Comparison of ENCODE assay signal across 8 mouse cellular contexts in the genomic region with DNA sequence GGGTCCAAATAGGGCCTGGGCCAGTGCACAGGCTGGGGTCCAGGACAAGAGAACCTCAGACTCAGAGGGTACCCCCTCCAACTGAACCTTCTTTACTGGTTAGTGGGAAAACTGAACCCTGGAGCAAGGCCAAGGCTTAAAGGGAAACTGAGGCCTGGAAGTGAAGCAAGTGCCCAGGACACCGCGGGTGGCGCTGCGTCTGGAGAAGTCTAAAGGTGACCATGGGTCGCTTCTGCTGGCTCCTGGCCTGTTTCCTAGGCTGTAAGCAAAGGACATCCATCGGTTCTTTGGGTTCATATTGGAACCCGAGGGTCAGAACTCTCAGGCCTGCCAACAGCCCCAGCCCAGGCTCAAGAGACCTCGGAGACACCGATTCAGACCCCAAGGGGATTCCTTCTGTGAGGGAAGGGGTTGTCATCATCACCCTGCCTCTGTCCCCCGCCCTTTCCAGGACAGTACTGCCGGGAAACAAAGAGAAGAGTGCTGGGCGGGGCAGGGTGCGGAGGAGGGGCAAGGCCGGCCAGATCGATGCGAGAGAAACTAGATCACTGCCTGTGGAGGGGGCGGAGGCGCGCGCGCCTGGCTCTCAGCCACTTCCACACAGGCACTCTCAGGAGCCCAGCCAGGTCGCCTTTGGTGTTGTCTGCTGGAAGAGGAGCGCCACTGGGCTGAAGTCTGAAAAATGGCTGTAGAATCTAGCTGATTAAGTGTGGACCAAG. TPM values are rescaled to one million over a fixed set of nuclear protein-coding genes. Genes with fewer than 3 reads are reported as not detected.
A peak's percentile ranks its signal among the peaks of the same experiment; 100 is the strongest.
DNase-seq lines count a peak whose midpoint lies in the region; ATAC-seq lines count a peak whose summit lies in the region.
"Had no signal": no experiment of that assay in that cellular context is flagged by ENCODE, and none has a peak within 500 bp of the region (broad histone marks: within the 10 kb centered on the region; RNA-seq: fewer than 3 reads in every experiment).

No protein-coding gene starts in this region.

- H3K9ac ChIP-seq in heart, embryonic 12.5 days = no peak overlapping the region

- H3K4me3 ChIP-seq in embryonic facial prominence, embryonic 10.5 days = peak overlapping the region; percentile 91
- peak overlapping the region; percentile 71 for H3K4me3 ChIP-seq in heart, embryonic 12.5 days

- peak; percentile 8 for DNase-seq in urinary bladder, postnatal 25 days (ENCODE audit: low spot score)
- DNase-seq in urinary bladder, postnatal 10 days (ENCODE audit: low spot score) = no peak
- peak; percentile 78 for DNase-seq in embryonic facial prominence, embryonic 10.5 days (ENCODE audit: low spot score)
- DNase-seq in left cerebral cortex, postnatal 36 days (ENCODE audit: low spot score in 2 of 2) = peak; percentile 62 to 72
- DNase-seq in neural tube, embryonic 10.5 days (ENCODE audit: extremely low spot score, low spot score) = peak; percentile 70

- intact Hi-C loops in left cerebral cortex, postnatal 36 days (cut with DNase I) = no loop called here

- H3K4me1 ChIP-seq in embryonic facial prominence, embryonic 10.5 days = peaks cover 41% of the 10 kb centered on the region
- peaks cover 16% of the 10 kb centered on the region for H3K4me1 ChIP-seq in heart, embryonic 12.5 days (replicated peaks)

- H3K9me3 ChIP-seq in embryonic facial prominence, embryonic 10.5 days = no peaks in the 10 kb centered on the region
- no peaks in the 10 kb centered on the region for H3K9me3 ChIP-seq in heart, embryonic 12.5 days (replicated peaks)

- H3K4me2 ChIP-seq in heart, embryonic 12.5 days = peak overlapping the region; percentile 90

- WGBS in embryonic facial prominence, embryonic 10.5 days = 2% methylated on average over 23 of the region's 23 CpGs
- WGBS in heart, embryonic 12.5 days = 6% methylated on average over 23 of the region's 23 CpGs

- H3K36me3 ChIP-seq in embryonic facial prominence, embryonic 10.5 days (replicated peaks) = no peaks in the 10 kb centered on the region
- no peaks in the 10 kb centered on the region for H3K36me3 ChIP-seq in heart, embryonic 12.5 days

- peaks cover 35% of the 10 kb centered on the region for H3K27me3 ChIP-seq in embryonic facial prominence, embryonic 10.5 days (replicated peaks; ENCODE audit: low read depth, poor library complexity, severe bottlenecking)
- H3K27me3 ChIP-seq in heart, embryonic 12.5 days (replicated peaks) = peaks cover 61% of the 10 kb centered on the region

- ATAC-seq in heart, embryonic 12.5 days (ENCODE audit: insufficient number of reproducible peaks, low FRiP score) = no peak
- no peak for ATAC-seq in erythroid progenitor cell, adult 5-6 weeks (replicated peaks; ENCODE audit: low FRiP score, poor library complexity, severe bottlenecking)

- H3K27ac ChIP-seq in embryonic facial prominence, embryonic 10.5 days (replicated peaks) = peak overlapping the region; percentile 92
- no peak overlapping the region for H3K27ac ChIP-seq in heart, embryonic 12.5 days (ENCODE audit: poor library complexity, severe bottlenecking)

RNA-seq across cellular contexts. Expression of a gene that starts 0.9 kb away (rescaled TPM):
- 20.0 and 21.5 TPM in 2 replicates for polyA plus RNA-seq in embryonic facial prominence, embryonic 10.5 days (2016; fragmentation: Nextera tagmentation; extraction: Ambion mirVana)
- polyA plus RNA-seq in heart, embryonic 12.5 days (2016; fragmentation: Nextera tagmentation; extraction: Ambion mirVana) = 2.7 and 3.0 TPM in 2 replicates
- 10 to 100 TPM; 43.7 to 52.3 TPM for total RNA-seq in left cerebral cortex, postnatal 36 days (2021)
- total RNA-seq in erythroid progenitor cell, adult 5-6 weeks (2015; ENCODE audit: low replicate concordance) = not detected in 2 replicates
- total RNA-seq in erythroid progenitor cell, adult 5-6 weeks (2017; ENCODE audit: low replicate concordance) = not detected in 2 replicates

RNA-seq across cellular contexts. Expression of a gene that starts 6.9 kb away (rescaled TPM):
- not detected in 2 replicates for polyA plus RNA-seq in embryonic facial prominence, embryonic 10.5 days (2016; fragmentation: Nextera tagmentation; extraction: Ambion mirVana)
- polyA plus RNA-seq in heart, embryonic 12.5 days (2016; fragmentation: Nextera tagmentation; extraction: Ambion mirVana) = not detected in 2 replicates
- under 1 TPM; 0.25 to 0.63 TPM for total RNA-seq in left cerebral cortex, postnatal 36 days (2021)
- not detected in 2 replicates for total RNA-seq in erythroid progenitor cell, adult 5-6 weeks (2015; ENCODE audit: low replicate concordance)
- total RNA-seq in erythroid progenitor cell, adult 5-6 weeks (2017; ENCODE audit: low replicate concordance) = not detected in 2 replicates
- polyA plus RNA-seq: liver, embryonic 16.5 days had no signal

RNA-seq across cellular contexts. Expression of a gene that starts 24.8 kb away (rescaled TPM):
- polyA plus RNA-seq in embryonic facial prominence, embryonic 10.5 days (2016; fragmentation: Nextera tagmentation; extraction: Ambion mirVana) = 0.03 TPM in 1 of 2 replicates, not detected in the other
- not detected in 2 replicates for polyA plus RNA-seq in heart, embryonic 12.5 days (2016; fragmentation: Nextera tagmentation; extraction: Ambion mirVana)
- 10 to 100 TPM; 15.7 to 16.3 TPM for total RNA-seq in left cerebral cortex, postnatal 36 days (2021)
- total RNA-seq in erythroid progenitor cell, adult 5-6 weeks (2015; ENCODE audit: low replicate concordance) = not detected in 2 replicates
- not detected in 2 replicates for total RNA-seq in erythroid progenitor cell, adult 5-6 weeks (2017; ENCODE audit: low replicate concordance)
- polyA plus RNA-seq: liver, embryonic 16.5 days had no signal

RNA-seq across cellular contexts. Expression of a gene that starts 25.7 kb away (rescaled TPM):
- 2.5 and 3.2 TPM in 2 replicates for polyA plus RNA-seq in embryonic facial prominence, embryonic 10.5 days (2016; fragmentation: Nextera tagmentation; extraction: Ambion mirVana)
- polyA plus RNA-seq in heart, embryonic 12.5 days (2016; fragmentation: Nextera tagmentation; extraction: Ambion mirVana) = 0.23 and 1.0 TPM in 2 replicates
- total RNA-seq in left cerebral cortex, postnatal 36 days (2021) = not detected
- not detected in 2 replicates for total RNA-seq in erythroid progenitor cell, adult 5-6 weeks (2015; ENCODE audit: low replicate concordance)
- total RNA-seq in erythroid progenitor cell, adult 5-6 weeks (2017; ENCODE audit: low replicate concordance) = not detected in 2 replicates

RNA-seq across cellular contexts. Expression of a gene that starts 30.5 kb away (rescaled TPM):
- polyA plus RNA-seq in embryonic facial prominence, embryonic 10.5 days (2016; fragmentation: Nextera tagmentation; extraction: Ambion mirVana) = 62.6 and 63.5 TPM in 2 replicates
- polyA plus RNA-seq in heart, embryonic 12.5 days (2016; fragmentation: Nextera tagmentation; extraction: Ambion mirVana) = 41.9 and 46.0 TPM in 2 replicates
- total RNA-seq in left cerebral cortex, postnatal 36 days (2021) = 10 to 100 TPM; 71.4 to 91.6 TPM
- 12.2 and 15.9 TPM in 2 replicates for total RNA-seq in erythroid progenitor cell, adult 5-6 weeks (2015; ENCODE audit: low replicate concordance)
- total RNA-seq in erythroid progenitor cell, adult 5-6 weeks (2017; ENCODE audit: low replicate concordance) = 1.9 and 8.3 TPM in 2 replicates

Comparison
In these comparisons a context has a peak if more than half of its experiments do, and no peak if none do; other contexts are left out.
1. RNA of a gene that starts 0.9 kb away (total RNA-seq): 43.7 to 52.3 TPM in left cerebral cortex, postnatal 36 days; not detected in erythroid progenitor cell, adult 5-6 weeks; every median in the first group is over 10 times any median in the second.
2. RNA of a gene that starts 24.8 kb away (total RNA-seq): 15.7 to 16.3 TPM in left cerebral cortex, postnatal 36 days; not detected in erythroid progenitor cell, adult 5-6 weeks; every median in the first group is over 10 times any median in the second.